Mouse (Mus musculus) stomach, embryonic 16.5 days (tissue): ENCODE results near the gene Lyst. TPM values are rescaled to one million over a fixed set of nuclear protein-coding genes. Genes with fewer than 3 reads are reported as not detected.

Experiments
- ATAC-seq: fragments of 200-750 bp; cut with Nextera tagmentation; 2 replicates; pipeline ENCODE4 v1.8.0; 2017; ENCODE audit warnings: moderate number of reproducible peaks, moderate TSS enrichment; ENCODE audit not compliant: insufficient read depth, low FRiP score
- H3K27ac ChIP-seq: fragments of 300-500 bp; sonication (generic); 2 replicates; pipeline ENCODE4 v1.5.1; 2014; ENCODE audit warnings: low read length
- H3K27me3 ChIP-seq: fragments of 300-500 bp; sonication (generic); 2 replicates; pipeline ENCODE4 v1.6.1; 2014; ENCODE audit warnings: low read length, control low read depth, mixed read lengths; ENCODE audit not compliant: control insufficient read depth, insufficient read depth
- H3K36me3 ChIP-seq: fragments of 300-500 bp; sonication (generic); 2 replicates; pipeline ENCODE4 v1.6.1; 2014; ENCODE audit warnings: low read length; ENCODE audit not compliant: control insufficient read depth, insufficient read depth
- H3K4me1 ChIP-seq: fragments of 300-500 bp; sonication (generic); 2 replicates; pipeline ENCODE4 v1.6.1; 2014; ENCODE audit warnings: low read length, control low read depth, mixed read lengths; ENCODE audit not compliant: control insufficient read depth, insufficient read depth
- H3K4me2 ChIP-seq: fragments of 300-500 bp; sonication (generic); 2 replicates; pipeline ENCODE4 v1.6.1; 2014; ENCODE audit warnings: low read depth, low read length, mixed read lengths
- H3K4me3 ChIP-seq: fragments of 300-500 bp; sonication (generic); replicated peaks from 2 replicates; pipeline ENCODE4 v1.5.1; 2014; ENCODE audit warnings: mild to moderate bottlenecking, low read length
- H3K9ac ChIP-seq: fragments of 300-500 bp; sonication (generic); 2 replicates; pipeline ENCODE4 v1.6.1; 2014; ENCODE audit warnings: low read length
- H3K9me3 ChIP-seq: fragments of 300-500 bp; sonication (generic); replicated peaks from 2 replicates; pipeline ENCODE4 v1.6.1; 2016; ENCODE audit warnings: low read length, control low read depth; ENCODE audit not compliant: control insufficient read depth
- WGBS: fragments of 180-500 bp; shearing (Covaris S2); extraction: QIAGEN DNeasy Blood & Tissue Kit; methylation state at CpG from one replicate; pipeline ENCODE4 v1.1.7; 2014; 5-methylcytosine and 5-hydroxymethylcytosine counted together
- polyA plus RNA-seq: library from polyadenylated mRNA; unstranded; fragments of >200 nt; fragmentation: Nextera tagmentation; extraction: Ambion mirVana; gene quantifications from 2 replicates; pipeline ENCODE4 v1.2.1, GENCODE M21; 2015

Lyst gene
- polyA plus RNA-seq, 1 experiment from 2014 or later: 4.9 TPM

GRCm38 (mm10) chr13:13777696-13778095 is 187.5 kb downstream of the Lyst start:
- no peaks in the 10 kb centered on the region for H3K4me1 ChIP-seq
- no peak overlapping the region for H3K27ac ChIP-seq
- H3K4me3 ChIP-seq: no peak overlapping the region
- no peaks in the 10 kb centered on the region for H3K9me3 ChIP-seq
- no peak overlapping the region for H3K4me2 ChIP-seq
- WGBS: 90% methylated on average over 8 of the region's 8 CpGs
- H3K36me3 ChIP-seq: no peaks in the 10 kb centered on the region
- no peak overlapping the region for H3K9ac ChIP-seq
- ATAC-seq: no peak
- peaks cover under 1% of the 10 kb centered on the region for H3K27me3 ChIP-seq

GRCm38 (mm10) chr13:13778837-13779458 is 188.8 kb downstream of the Lyst start:
- WGBS: 89% methylated on average over 1 of the region's 1 CpGs

DNA sequence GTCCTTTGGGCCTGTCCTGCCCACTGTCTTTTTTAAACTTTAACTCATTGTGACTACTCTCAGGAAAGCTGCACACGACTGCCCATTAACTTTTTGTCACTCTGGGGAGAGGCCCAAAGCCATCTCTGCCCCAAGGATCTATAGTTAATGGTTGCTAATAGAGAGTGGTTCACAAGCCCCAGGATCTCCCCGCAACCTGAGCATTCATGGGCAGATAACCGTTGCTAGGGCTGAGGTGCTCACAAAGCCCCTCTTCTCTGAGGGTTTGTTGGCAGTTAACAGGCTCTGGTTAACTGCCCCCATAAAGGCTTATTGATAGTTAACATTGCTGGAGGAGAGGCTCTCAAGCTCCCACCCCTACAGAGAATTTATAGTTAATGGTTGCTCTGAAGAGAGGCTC is 190.1 kb downstream of the Lyst start:
- no peak overlapping the region for H3K9ac ChIP-seq
- H3K27ac ChIP-seq: no peak overlapping the region
- 67% methylated on average over 3 of the region's 3 CpGs for WGBS
- H3K4me3 ChIP-seq: no peak overlapping the region
- H3K4me1 ChIP-seq: peaks cover 7% of the 10 kb centered on the region
- H3K4me2 ChIP-seq: no peak overlapping the region
- H3K9me3 ChIP-seq: no peaks in the 10 kb centered on the region
- H3K27me3 ChIP-seq: peaks cover 21% of the 10 kb centered on the region
- no peaks in the 10 kb centered on the region for H3K36me3 ChIP-seq
- no peak for ATAC-seq

More at GRCm38 (mm10) chr13:13778837-13779458, 188.8 kb downstream of the Lyst start:
- no peak overlapping the region for H3K4me2 ChIP-seq
- no peak for ATAC-seq
- H3K4me3 ChIP-seq: no peak overlapping the region
- H3K9ac ChIP-seq: no peak overlapping the region
- H3K27ac ChIP-seq: no peak overlapping the region
- peaks cover 9% of the 10 kb centered on the region for H3K27me3 ChIP-seq
- H3K36me3 ChIP-seq: no peaks in the 10 kb centered on the region
- no peaks in the 10 kb centered on the region for H3K4me1 ChIP-seq
- no peaks in the 10 kb centered on the region for H3K9me3 ChIP-seq

GRCm38 (mm10) chr13:13781026-13781425 is 190.8 kb downstream of the Lyst start:
- no peak overlapping the region for H3K4me2 ChIP-seq
- WGBS: 61% methylated on average over 4 of the region's 4 CpGs
- no peak overlapping the region for H3K27ac ChIP-seq
- H3K27me3 ChIP-seq: peaks cover 28% of the 10 kb centered on the region
- no peaks in the 10 kb centered on the region for H3K36me3 ChIP-seq
- no peak overlapping the region for H3K9ac ChIP-seq
- no peaks in the 10 kb centered on the region for H3K9me3 ChIP-seq
- H3K4me3 ChIP-seq: no peak overlapping the region
- peaks cover 10% of the 10 kb centered on the region for H3K4me1 ChIP-seq
- no peak for ATAC-seq

- H3K4me2 ChIP-seq: no peak overlapping the region
- 44% methylated on average over 7 of the region's 7 CpGs for WGBS
- H3K27me3 ChIP-seq: peaks cover 28% of the 10 kb centered on the region
- no peaks in the 10 kb centered on the region for H3K9me3 ChIP-seq
- H3K4me3 ChIP-seq: no peak overlapping the region
- no peak overlapping the region for H3K27ac ChIP-seq
- peaks cover 10% of the 10 kb centered on the region for H3K4me1 ChIP-seq
- ATAC-seq: no peak
- no peaks in the 10 kb centered on the region for H3K36me3 ChIP-seq
- no peak overlapping the region for H3K9ac ChIP-seq
These were observed 193.1 kb downstream of the Lyst start for GRCm38 (mm10) chr13:13783296-13783695.

- H3K9ac ChIP-seq: peak within 1 kb of the TSS; percentile 60
- H3K4me1 ChIP-seq: peaks cover 10% of the 10 kb centered on the region
- peak within 1 kb of the TSS; percentile 62 for H3K4me3 ChIP-seq
- peak; percentile 49 for ATAC-seq
- no peak within 1 kb of the TSS for H3K27ac ChIP-seq
- H3K36me3 ChIP-seq: no peaks in the 10 kb centered on the region
- no peaks in the 10 kb centered on the region for H3K9me3 ChIP-seq
- WGBS: under 1% methylated on average over 43 of the region's 43 CpGs
- peaks cover 28% of the 10 kb centered on the region for H3K27me3 ChIP-seq
- H3K4me2 ChIP-seq: peak within 1 kb of the TSS; percentile 99
These were observed 193.8 kb downstream of the Lyst start, which contains the start of gene Gng4 for GRCm38 (mm10) chr13:13783894-13784419. Gene Gng4, plus strand, starts transcription at chr13:13784059.

DNA sequence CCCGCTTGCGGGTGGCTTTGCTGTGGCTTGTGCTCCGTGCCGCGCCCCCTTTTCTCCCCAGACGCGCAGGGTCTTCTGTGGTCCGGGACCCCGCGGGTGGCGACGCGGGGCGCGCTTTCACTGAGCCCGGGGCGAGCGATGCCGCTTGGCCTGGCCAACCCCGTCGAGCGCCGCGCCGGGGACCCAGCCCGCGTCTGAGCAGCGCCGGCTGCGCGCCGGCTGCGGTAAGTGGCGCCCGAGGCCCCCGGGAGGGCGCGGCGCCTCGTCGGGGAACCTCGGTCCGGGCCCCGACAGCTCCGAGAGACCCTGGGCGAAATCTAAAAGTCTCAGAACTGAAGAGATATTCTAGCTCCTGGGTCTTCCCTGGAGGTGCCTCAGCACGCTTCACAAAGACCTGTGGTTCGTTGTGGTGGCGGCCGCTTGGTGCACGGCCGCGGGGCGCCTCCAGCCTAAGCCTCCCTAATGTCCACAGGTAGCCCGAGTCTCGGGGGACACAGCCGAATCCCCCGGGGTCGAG is 194.3 kb downstream of the Lyst start:
- ATAC-seq: peak; percentile 56; the same call in 1 of the 2 replicates
- Histone ChIP-seq H3K9me3 (no peaks in the 10 kb centered on the region), H3K36me3 (no peaks in the 10 kb centered on the region), H3K4me1 (peaks cover 10% of the 10 kb centered on the region), H3K4me2 (peak overlapping the region; percentile 99), H3K9ac (peak overlapping the region; percentile 60), H3K4me3 (peak overlapping the region; percentile 62), H3K27me3 (peaks cover 28% of the 10 kb centered on the region), H3K27ac (no peak overlapping the region)
- WGBS: 1% methylated on average over 58 of the region's 59 CpGs

DNA sequence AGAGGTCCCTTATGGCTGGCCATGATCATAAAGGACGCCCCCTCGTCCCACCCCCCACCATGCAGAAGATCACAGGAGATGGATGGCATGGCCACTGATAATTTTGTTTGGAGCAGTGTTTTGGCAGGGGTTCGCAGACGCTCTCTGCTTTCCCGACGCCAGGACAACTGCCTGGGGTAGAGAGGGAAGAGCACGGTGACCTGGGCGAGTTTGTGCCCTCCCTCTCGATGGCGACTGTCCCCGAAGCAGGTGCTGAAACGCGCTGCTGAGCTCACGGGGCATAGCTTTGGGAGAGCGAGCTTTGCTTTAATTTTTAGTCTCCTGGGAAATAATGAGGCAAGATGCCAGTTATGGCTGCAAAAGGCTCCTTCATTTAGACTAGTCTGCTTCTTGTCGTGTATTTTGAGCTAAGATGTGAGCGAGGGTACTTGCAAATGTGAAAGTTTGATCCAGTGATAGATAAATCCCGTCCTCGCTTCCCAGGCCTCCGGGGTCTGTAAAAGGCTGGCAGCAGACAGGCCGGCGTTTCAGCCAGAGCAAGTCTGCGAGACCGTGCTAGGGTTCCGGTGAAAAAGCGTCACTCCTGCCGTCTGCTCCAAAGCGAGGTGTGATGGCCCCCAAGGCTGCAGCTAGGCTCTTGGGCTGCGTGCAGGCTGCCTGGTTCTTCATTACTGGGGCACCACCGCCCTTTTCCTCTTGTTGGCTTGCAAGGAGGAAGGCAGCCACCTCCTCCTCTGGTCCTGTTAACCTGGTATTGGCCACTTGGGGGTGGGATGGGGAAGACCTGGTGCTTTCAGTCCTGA is 195.0 kb downstream of the Lyst start:
- no peaks in the 10 kb centered on the region for H3K9me3 ChIP-seq
- H3K4me1 ChIP-seq: peaks cover 10% of the 10 kb centered on the region
- no peak overlapping the region for H3K27ac ChIP-seq
- 3% methylated on average over 30 of the region's 30 CpGs for WGBS
- peaks cover 28% of the 10 kb centered on the region for H3K27me3 ChIP-seq
- H3K4me3 ChIP-seq: peak overlapping the region; percentile 62
- H3K4me2 ChIP-seq: peak overlapping the region; percentile 99
- H3K36me3 ChIP-seq: no peaks in the 10 kb centered on the region
- H3K9ac ChIP-seq: peak overlapping the region; percentile 60; the same call in 1 of the 2 replicates
- no peak for ATAC-seq

DNA sequence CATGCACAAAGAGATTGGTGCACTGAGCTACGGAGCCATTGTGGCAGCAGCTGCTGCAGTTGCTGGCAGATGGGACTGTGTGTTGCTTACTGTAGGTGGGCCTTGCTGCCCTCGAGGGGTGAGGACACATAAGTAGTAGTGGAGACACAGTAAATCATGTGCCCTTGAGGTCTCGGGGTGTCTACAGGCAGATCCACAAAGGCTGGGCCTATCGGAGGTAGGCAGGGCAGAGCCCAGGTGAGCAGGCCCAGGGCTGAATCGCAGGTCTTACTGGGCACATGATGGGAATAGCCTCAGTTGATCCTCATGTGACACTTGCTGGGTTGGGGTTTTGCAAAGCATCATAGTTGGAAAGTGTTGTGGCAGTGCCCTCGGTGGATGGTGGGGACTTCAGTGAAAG is 196.8 kb downstream of the Lyst start:
- Histone ChIP-seq H3K4me3 (no peak overlapping the region), H3K4me2 (no peak overlapping the region), H3K27ac (no peak overlapping the region), H3K9me3 (no peaks in the 10 kb centered on the region), H3K9ac (no peak overlapping the region), H3K36me3 (no peaks in the 10 kb centered on the region), H3K27me3 (peaks cover 28% of the 10 kb centered on the region), H3K4me1 (peaks cover 10% of the 10 kb centered on the region)
- WGBS: 88% methylated on average over 6 of the region's 6 CpGs
- no peak for ATAC-seq
